Mouse (Mus musculus) midbrain, postnatal 0 days (tissue): ENCODE results near the gene Gm3500. TPM values are rescaled to one million over a fixed set of nuclear protein-coding genes. Genes with fewer than 3 reads are reported as not detected.
"Not testable (repeated sequence)": the region's sequence is repeated elsewhere in the genome, so short reads cannot be mapped to it uniquely, and the experiment has no call there.

Source experiments
- ATAC-seq: fragments of 200-750 bp; cut with Nextera tagmentation; 2 replicates; pipeline ENCODE4 v1.8.0; 2017; ENCODE audit warnings: moderate number of reproducible peaks, mild to moderate bottlenecking, moderate TSS enrichment, moderate library complexity; ENCODE audit not compliant: low FRiP score
- DNase-seq: peaks from one replicate; pipeline ENCODE4 v3.0.0-alpha.2; 2015; ENCODE audit warnings: low spot score
- H3K27ac ChIP-seq: fragments of 300-500 bp; sonication (generic); 2 replicates; pipeline ENCODE4 v1.5.1; 2014; ENCODE audit warnings: low read depth, mild to moderate bottlenecking, low read length, mixed read lengths
- H3K27me3 ChIP-seq: fragments of 300-500 bp; sonication (generic); 2 replicates; pipeline ENCODE4 v1.6.1; 2014; ENCODE audit warnings: low read length, control low read depth, mixed read lengths; ENCODE audit not compliant: insufficient read depth
- H3K36me3 ChIP-seq: fragments of 300-500 bp; sonication (generic); 2 replicates; pipeline ENCODE4 v1.6.1; 2014; ENCODE audit warnings: low read length, control low read depth, mixed read lengths; ENCODE audit not compliant: insufficient read depth
- H3K4me1 ChIP-seq: fragments of 300-500 bp; sonication (generic); 2 replicates; pipeline ENCODE4 v1.6.1; 2014; ENCODE audit warnings: mild to moderate bottlenecking, control low read depth, antibody characterized with exemption, low read length, mixed read lengths; ENCODE audit not compliant: insufficient read depth
- H3K4me2 ChIP-seq: fragments of 300-500 bp; sonication (generic); 2 replicates; pipeline ENCODE4 v1.6.1; 2014; ENCODE audit warnings: low read depth, mild to moderate bottlenecking, low read length, mixed read lengths; ENCODE audit not compliant: poor library complexity, severe bottlenecking
- H3K4me3 ChIP-seq: fragments of 300-500 bp; sonication (generic); 2 replicates; pipeline ENCODE4 v1.5.1; 2014; ENCODE audit warnings: low read depth, mild to moderate bottlenecking, low read length, moderate library complexity
- H3K9ac ChIP-seq: fragments of 300-500 bp; sonication (generic); replicated peaks from 2 replicates; pipeline ENCODE4 v1.6.1; 2014; ENCODE audit warnings: mild to moderate bottlenecking, low read length, moderate library complexity, mixed read lengths; ENCODE audit not compliant: poor library complexity, severe bottlenecking
- H3K9me3 ChIP-seq: fragments of 300-500 bp; sonication (generic); 2 replicates; pipeline ENCODE4 v1.6.1; 2016; ENCODE audit warnings: low read length, control low read depth
- WGBS: fragments of 180-500 bp; shearing (Covaris S2); extraction: QIAGEN DNeasy Blood & Tissue Kit; methylation state at CpG from one replicate; pipeline ENCODE4 v1.1.7; 2014; 5-methylcytosine and 5-hydroxymethylcytosine counted together
- polyA plus RNA-seq: library from polyadenylated mRNA; unstranded; fragments of >200 nt; fragmentation: Nextera tagmentation; extraction: Ambion mirVana; gene quantifications from 2 replicates; pipeline ENCODE4 v1.2.1, GENCODE M21; 2015
- total RNA-seq: library from RNA; depleted of rRNA; stranded (reverse); fragments of >200 nt; gene quantifications from 2 replicates; pipeline ENCODE4 v1.2.3, GENCODE M21; 2014; rRNA removed

The Gm3500 gene
- total RNA-seq (1.2 TPM in 1 of 2 replicates, not detected in the other), polyA plus RNA-seq (2.0 and 2.8 TPM in 2 replicates)

GRCm38 (mm10) chr14:5388949-5389348 is at the start of gene Gm3500:
Gm3500 (minus strand) TSS chr14:5389049.
- not testable (repeated sequence) for DNase-seq, H3K27me3 ChIP-seq, H3K9me3 ChIP-seq, H3K4me1 ChIP-seq, H3K9ac ChIP-seq, H3K4me3 ChIP-seq, H3K36me3 ChIP-seq, H3K4me2 ChIP-seq, ATAC-seq, H3K27ac ChIP-seq
- WGBS = no CpG with 5 or more reads among the region's 37 CpGs

- ATAC-seq, H3K27ac ChIP-seq, H3K4me2 ChIP-seq, H3K27me3 ChIP-seq, H3K4me3 ChIP-seq, H3K9ac ChIP-seq, H3K36me3 ChIP-seq, H3K9me3 ChIP-seq, DNase-seq, H3K4me1 ChIP-seq: not testable (repeated sequence)
- WGBS = no CpG with 5 or more reads among the region's 2 CpGs
These were observed 54.0 kb downstream of the Gm3500 start, which contains the start of gene Gm3542 for GRCm38 (mm10) chr14:5334828-5335227. Gm3542 (minus strand) TSS chr14:5334928.

Other genes starting within 250 kb of the Gm3500 start
- not detected in 2 replicates for gene Gm3317, start 224.5 kb downstream of the Gm3500 start, total RNA-seq
- gene Gm3317, start 224.5 kb downstream of the Gm3500 start, polyA plus RNA-seq = not detected in 2 replicates
- not detected in 2 replicates for gene Gm8271, start 203.3 kb downstream of the Gm3500 start, total RNA-seq
- gene Gm8271, start 203.3 kb downstream of the Gm3500 start, polyA plus RNA-seq = not detected in 2 replicates
- not detected in 2 replicates for gene Gm3526, start 128.5 kb downstream of the Gm3500 start, total RNA-seq
- gene Gm3526, start 128.5 kb downstream of the Gm3500 start, polyA plus RNA-seq = not detected in 2 replicates
- gene Gm3542, start 54.1 kb downstream of the Gm3500 start, total RNA-seq = not detected in 2 replicates
- gene Gm3542, start 54.1 kb downstream of the Gm3500 start, polyA plus RNA-seq = not detected in 2 replicates
- gene Gm3194, start 66.4 kb upstream of the Gm3500 start, total RNA-seq = 2.7 and 3.1 TPM in 2 replicates
- 0.42 and 3.0 TPM in 2 replicates for gene Gm3194, start 66.4 kb upstream of the Gm3500 start, polyA plus RNA-seq
- not detected in 2 replicates for gene Gm8246, start 88.8 kb upstream of the Gm3500 start, total RNA-seq
- not detected in 2 replicates for gene Gm8246, start 88.8 kb upstream of the Gm3500 start, polyA plus RNA-seq
- 0.19 TPM in 1 of 2 replicates, not detected in the other for gene Gm3187, start 95.2 kb upstream of the Gm3500 start, total RNA-seq
- gene Gm3187, start 95.2 kb upstream of the Gm3500 start, polyA plus RNA-seq = 0.23 TPM in 1 of 2 replicates, not detected in the other
- gene Gm3488, start 112.6 kb upstream of the Gm3500 start, total RNA-seq = 7.2 and 14.5 TPM in 2 replicates
- gene Gm3488, start 112.6 kb upstream of the Gm3500 start, polyA plus RNA-seq = 17.7 and 19.2 TPM in 2 replicates
- not detected in 2 replicates for gene Gm3532, start 149.4 kb upstream of the Gm3500 start, total RNA-seq
- gene Gm3532, start 149.4 kb upstream of the Gm3500 start, polyA plus RNA-seq = not detected in 2 replicates
- gene Gm8265, start 244.0 kb upstream of the Gm3500 start, total RNA-seq = not detected in 2 replicates
- not detected in 2 replicates for gene Gm8265, start 244.0 kb upstream of the Gm3500 start, polyA plus RNA-seq